Mouse (Mus musculus) ovary, postnatal 14 days (tissue): Measurements from ENCODE around the gene Ppp2r5e.
"Not testable (repeated sequence)": the region's sequence is repeated elsewhere in the genome, so short reads cannot be mapped to it uniquely, and the experiment has no call there.

Experiments
- DNase-seq: peaks from one replicate; pipeline ENCODE4 v3.0.0; 2022; ENCODE audit warnings: low spot score

Ppp2r5e gene

DNA sequence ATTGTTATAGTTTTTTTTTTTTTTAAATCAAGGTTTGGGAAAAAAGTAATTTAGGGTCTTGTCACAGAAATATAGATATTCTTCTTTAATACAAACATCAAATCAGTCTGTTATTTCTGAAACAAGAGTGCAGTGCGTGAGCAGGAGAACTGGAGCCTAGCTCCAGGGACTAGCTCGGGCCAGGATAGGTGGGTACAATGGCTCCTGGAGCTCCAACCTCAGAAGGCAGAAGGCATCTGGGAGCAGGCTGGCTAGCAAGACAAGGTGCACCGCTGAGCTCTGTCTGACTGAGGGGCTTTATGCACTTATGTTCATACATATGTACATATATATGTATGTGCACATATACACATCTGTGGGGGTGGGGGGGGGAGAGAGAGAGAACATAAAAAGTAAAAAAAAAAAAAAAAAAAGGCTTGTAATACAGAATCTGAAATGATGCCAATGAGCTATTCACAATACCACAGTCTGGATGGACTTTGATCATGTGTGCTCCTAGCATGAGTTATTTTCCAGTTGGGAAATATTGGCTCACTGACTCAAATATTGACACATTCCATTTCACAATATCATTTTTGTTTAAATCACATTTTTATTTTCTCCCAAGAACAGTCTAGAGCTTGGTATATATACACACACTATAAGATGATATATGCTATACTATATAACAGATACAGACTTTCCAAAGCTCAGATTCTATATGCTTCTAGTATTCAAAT is 109.3 kb downstream of the Ppp2r5e start:
- no peak for DNase-seq

DNA sequence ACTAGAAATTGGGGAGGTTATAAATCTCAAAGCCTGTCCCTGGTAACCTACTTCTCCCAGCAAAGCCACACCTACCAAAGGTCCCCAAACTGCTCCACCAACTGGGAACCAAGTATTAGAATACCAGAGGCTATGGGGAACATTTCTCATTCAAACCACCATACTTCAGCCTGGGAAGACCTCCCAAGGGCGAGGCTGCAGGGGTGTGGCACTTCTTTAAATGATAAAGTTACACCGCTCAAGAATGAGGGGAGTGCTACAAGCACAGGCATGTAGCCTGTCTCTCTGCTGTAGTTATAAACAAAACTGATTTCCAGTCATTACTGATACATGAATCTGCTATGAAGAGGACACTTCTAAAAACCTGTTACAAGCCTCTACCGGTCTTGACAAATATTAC is 113.3 kb downstream of the Ppp2r5e start:
- no peak for DNase-seq

DNA sequence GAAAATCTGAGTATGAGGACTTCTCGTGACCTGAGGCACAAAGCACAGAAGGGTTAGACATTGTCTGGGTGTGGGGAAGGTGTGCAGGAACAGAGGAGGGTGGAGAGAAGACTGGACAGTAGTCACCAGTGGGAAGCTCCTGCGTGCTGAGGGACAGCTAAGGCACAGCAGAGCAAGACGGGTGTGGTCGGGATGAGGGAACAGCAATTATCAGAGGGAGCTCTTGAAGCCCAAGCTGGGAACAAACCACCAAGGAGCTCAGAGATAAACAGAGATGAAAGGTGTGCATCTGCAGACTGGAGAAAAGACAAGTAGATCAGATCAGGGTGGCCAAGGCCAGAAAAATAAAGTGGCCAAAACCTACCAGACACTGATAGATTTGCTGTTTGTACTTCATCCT is 114.0 kb downstream of the Ppp2r5e start:
- no peak for DNase-seq

DNA sequence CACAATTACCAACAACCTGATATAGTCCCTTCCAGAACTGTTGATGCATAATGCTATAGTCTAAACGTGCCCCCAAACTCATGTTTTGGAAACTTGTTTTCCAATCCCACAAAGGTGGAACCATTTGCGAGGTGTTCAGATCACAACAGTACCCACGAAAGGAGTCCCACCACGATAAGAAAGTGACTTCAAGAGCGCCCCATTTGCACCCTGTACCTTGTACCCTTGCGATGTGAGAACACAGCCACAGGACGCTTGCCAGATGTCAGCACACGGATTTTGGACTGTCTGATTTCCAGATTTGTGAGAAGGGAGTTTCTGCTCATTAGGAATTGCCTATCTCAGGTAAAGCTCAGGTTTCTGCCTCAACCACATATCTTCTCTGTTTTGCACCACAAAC is 116.0 kb downstream of the Ppp2r5e start:
- no peak for DNase-seq

DNA sequence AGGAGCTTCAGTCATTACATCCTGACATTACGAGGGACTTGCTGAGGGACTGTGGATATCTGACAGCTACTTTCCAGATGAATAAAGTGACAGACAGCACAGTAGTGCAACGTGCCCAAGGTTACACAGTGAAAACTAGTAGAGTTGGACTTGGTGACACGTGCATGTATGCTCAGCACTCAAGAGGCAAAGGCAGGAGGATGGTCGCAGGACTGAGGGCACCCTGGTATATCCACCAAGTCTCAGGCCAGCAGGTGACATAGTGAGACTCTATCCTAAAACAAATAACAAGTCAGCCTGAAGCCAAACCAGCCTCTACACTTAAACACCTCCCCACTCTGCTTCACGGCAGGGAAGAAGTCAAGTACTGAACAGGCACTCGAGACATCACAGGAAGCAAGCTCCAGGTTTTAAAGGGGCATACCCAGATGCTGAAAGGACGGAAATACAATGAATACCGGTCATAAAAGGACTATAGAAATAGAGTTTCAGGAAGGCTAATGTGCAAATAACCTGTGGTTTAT is 116.6 kb downstream of the Ppp2r5e start:
- no peak for DNase-seq

DNA sequence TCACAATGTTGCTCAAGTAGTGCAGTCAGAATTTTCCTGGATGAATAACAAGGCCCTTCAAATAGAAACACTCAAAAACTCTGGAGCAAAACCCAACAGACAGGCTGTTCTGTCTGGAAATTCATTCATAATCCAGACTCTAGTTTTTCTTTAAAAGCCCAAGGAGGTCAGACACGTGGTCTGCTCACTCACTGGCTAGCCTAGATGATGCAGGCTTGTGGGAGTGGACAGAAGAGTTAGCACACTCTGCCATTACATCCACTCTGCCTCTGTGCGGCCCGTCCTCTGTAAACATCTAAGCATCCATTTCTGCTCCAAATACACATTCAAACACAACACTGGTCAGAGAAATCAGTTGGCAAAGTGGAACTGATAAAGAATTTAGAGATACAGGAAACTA is 117.4 kb downstream of the Ppp2r5e start:
- no peak for DNase-seq

DNA sequence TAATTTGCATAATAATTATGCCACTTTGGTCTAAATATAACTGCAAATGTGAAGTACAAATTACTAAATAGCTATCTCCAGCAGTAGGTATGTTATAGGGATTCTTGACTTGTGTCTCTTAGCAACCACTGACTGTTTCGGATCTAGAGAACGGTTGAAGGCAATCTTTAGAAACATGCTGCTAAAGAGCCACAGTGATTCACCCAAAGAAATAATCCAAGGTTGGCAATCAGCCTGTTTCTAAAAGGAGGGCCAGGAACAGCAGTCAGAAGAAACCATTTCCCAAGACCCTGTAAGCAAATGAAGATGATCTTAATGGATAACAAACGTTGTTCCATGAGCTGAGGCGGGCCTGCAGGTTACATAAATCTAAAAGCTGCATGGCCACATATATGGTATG is 117.9 kb downstream of the Ppp2r5e start:
- no peak for DNase-seq

DNA sequence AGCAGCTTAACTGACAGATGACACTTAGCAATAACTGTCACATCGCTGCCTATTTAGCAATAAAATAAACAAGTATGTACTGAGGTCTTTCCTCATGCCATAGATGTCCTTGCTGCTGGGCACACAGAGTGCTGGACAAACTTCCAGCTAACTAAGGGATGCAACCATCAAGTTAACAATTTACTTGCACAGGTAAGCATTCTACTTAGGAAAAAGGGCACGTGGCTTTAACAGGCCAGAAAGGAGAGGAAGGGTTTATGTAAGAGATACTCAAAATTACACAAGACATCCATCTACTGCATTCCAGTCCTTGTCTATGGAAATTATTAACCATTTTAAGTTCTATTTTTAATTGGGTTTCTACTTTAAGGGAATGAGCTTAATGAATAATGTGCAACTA is 123.0 kb downstream of the Ppp2r5e start:
- no peak for DNase-seq

DNA sequence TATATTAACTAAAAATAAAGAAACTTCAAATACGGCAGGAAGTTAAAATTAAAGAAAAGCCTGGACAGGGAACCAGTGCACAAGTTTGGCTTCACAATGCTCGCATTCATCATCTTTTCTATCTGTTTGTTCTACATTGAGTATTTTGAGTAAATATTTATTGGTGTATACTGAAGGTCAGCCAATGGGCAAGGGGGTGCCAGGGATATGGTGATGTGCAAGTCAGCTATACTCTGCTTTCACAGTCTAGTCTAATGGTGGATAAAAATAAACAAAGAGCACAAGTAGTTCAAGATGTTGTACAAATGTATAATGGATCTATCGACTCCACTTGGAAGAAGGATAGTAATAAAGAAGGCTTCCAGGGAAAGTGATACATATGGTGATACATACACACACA is 123.9 kb downstream of the Ppp2r5e start:
- DNase-seq, result no peak

DNA sequence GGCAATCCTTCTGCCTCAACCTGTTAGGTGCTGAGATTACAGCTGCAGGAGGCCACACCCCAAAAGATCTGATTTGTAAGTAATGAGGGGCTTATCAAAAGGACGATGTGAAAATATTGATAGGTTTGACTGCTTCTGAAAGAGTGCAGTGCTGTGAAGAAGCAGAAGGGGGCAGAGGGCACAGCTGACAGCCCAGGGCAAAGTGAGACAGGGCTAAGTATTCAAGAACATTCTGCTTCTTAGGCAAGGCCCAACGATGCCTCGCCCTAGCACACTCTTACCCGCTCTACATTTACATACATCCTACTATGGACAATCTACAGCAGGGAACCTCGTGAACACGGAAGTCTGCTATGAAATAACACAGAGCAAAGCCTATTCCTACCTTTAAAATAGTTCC is 128.2 kb downstream of the Ppp2r5e start:
- DNase-seq, result no peak

DNA sequence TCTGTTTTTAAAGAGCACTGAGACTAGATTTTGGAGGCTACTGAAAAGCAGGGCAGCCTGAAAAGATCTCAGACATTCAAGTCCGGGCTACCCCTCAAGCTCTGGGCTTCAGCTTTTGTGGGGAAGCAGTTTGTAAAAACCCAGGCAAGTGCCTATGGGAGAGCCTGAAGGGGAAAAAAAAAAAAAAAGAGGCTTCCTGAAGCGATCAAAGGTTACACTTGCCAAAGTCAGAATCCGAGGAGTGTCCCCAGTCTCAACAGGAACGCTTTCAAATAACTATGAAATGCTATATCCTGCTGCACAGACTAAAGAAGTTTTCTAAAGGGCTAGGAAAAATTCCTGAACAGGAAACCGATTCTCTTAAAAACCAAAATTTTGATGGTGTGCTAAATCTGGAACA is 128.9 kb downstream of the Ppp2r5e start:
- DNase-seq, result no peak

DNA sequence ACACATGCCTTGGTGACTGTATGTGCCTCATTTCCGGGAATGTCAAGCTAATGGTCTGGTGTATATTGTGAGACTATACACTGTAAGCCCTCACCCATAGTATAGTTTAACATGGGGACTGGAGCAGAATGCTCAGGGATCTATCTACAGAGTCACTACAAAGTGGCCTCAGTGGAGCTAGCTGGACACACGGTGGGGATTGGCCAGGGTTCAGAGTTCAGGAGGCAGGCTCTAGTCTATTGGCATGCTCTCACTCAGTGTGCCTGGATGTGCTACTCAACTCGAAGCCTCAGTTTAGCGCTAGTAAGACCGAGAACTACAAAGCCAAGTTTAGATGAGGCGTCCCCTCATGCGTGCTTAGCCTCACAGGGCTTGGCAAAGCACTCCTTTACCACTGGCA is 129.8 kb downstream of the Ppp2r5e start:
- no peak for DNase-seq

DNA sequence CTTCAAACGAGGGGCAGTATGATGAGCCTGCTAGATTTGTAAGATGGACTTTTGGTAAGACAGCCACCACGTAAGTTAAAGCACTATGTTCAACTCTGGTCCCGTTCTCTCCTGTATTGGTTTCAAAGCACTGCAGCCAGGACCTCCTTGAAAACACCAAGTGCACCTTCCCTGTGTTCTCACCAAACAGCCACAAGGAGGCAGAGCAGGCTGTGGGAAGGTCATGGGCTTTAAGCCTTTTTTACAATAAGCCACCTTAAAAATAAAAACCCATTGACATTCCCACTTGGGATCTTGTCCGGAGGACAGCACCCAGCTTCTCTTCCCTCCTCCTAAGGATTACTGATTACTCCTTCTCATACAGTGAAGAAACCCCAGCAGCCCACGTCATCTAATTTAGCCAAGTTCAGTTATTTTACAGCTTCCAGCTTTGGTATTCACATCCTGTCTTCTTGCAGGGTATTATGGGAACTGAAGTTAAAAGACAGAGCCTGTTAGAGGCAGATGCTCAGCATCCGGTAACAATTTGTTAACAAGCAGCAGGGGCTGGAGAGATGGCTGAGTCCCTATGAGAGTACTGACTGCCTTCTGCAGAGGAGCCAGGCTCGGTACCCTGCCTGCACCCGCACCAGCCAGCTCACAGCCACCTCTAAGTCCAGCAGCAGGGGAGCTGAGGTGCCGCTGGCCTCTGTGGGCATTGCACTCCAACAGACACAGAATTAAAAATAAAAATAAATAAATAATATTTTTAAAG is 131.9 kb downstream of the Ppp2r5e start:
- peak; percentile 18 for DNase-seq

DNA sequence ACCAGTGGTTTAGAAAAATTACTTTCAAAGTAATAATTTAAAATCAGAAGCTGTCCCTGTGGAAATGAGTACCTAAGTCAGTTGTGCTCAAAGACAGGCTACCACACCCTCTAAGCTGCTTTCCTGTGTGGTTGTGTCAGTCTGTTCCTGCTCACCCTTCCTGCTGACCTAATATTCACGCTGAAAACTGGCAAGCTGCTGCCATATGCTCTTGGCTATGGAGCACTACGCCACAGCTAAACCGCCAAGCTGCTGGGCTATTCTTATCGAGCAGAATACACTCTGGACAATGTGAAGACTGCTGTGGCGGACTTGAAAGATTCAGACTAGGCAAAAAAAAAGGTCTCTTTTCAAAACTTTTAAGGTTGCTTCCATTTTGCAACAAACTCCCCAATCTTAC is 135.5 kb downstream of the Ppp2r5e start:
- DNase-seq, result no peak

DNA sequence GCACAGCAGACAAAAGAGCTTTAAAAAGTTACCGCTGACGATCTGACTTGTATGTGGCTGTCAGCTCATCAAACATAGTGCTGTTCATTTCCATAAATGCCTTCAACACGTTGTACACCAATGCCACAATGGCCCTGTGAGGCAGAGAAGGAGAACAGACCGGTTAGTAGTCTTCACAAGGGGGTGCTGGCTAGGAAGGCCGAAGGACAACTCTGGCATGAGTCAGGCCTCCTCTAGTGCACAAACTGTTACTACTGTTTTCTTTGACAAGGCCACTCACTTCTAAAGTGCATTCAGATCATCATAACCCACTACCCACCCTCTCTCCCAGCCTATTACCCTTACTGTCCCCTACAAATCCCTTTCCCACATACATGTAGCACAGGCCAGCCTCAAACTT is 136.4 kb downstream of the Ppp2r5e start:
- no peak for DNase-seq

DNA sequence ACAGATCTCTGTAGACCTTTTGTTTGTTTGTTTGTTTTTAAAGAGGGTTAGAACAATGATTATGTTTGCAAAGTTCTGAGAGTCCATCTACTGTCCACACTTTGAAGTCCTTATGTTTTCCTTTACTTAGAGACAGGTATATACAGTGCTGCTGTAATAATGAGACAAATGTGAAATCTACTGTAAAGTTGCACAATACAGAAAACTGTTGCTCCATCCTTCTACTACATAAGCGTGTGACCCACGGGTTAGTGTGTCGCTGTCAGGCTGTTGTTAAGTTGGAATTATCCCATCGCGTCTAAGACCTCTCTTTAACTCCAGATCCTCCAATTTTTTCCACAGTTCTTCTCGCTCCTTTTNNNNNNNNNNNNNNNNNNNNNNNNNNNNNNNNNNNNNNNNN is 142.6 kb downstream of the Ppp2r5e start:
- DNase-seq, result no peak

DNA sequence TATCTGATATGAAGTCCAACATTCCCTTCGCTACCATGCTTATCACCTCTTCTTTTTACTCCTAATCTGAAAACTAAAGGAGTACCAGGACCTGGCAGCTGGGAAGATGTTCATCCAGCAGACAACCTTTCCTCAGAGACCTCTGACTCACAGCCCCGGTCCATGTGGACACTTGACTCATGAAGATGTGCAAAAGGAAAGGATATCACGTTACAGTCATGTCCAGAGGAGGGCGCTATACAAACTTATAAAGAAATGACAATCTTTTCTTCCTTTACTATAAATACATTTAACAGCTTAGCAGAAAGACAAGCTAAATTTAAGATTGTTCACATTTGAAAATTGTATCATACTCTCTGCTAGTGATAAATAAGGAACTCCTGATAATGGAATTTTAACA is 143.0 kb downstream of the Ppp2r5e start:
- DNase-seq, result no peak

DNA sequence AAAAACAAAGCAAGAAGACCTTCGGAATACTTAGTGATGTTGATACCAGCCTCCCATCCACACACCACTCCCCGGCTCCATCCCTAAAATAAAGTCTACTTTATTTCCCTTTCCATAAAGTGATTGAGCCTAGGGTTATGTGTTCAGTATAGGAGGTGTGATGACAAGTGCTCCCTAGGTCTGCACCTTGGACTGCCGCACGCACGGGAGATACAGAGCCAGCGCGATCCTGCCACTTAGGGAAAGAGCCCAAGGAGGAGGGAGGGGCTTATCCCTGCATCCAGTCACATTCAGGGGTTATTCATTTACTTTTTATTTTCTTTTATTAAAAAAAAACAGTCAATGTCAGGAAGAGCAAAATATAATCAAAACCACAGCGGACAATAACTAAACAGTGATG is 145.5 kb downstream of the Ppp2r5e start:
- no peak for DNase-seq

DNA sequence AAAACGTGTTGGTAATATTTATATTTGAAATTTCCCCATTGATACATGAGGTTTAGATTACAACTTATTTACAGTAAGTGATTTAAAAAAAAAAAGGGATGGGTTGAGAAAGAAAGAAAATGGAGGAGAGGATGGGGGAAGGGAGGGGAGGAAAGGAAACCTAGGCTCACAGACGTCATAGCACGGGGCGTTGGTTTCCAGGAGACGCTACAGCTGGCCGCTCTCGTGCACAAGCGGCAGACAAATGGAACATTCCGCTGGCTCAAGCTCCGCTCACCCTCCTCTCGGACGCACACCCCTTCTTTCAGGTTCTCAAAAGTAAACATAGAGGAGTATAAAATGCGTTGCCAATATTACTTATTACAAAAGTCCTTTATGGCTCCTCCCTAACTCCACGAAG is 146.0 kb downstream of the Ppp2r5e start:
- DNase-seq, result no peak

DNA sequence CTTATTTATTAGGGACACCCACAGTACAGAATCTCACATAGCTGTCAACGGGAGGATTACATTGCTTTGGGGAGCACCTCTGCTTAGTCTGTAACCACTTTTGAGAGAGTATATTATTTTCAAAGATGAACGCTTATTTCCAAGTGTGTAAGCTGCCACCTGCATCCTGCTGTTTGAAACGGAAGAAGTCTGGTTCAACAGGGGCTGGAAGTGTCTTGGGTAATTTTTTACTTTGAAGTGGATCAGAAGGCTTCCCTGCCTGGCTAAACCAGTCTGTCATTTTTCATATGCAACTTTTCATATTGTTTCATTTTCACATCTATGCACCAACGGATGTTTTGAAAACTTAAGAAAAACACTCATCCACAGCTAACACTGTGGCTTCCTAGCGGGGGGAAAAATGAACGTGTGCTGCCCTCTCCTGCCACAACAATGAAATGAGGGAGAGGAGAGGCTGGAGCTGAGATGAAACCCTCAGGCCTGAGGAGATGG is 146.5 kb downstream of the Ppp2r5e start:
- no peak for DNase-seq

DNA sequence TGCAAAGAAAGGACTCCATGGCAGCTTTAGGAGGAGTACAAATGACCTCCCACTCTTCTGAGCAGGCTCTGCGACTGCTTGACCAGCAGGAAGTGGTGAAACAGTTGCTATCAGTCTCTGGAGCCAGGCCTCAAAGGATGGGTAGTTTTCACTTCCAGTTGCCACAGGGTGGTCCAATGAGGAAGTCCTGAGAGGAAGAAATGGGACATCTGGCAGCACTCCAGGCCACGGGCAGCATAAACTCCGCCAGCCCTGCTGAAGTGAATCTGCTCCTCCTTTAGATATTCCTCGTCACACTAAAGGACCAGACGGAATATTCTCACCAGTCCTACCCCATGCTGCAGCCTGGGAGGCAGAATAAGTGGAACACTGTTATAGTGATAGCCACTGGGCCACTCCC is 147.1 kb downstream of the Ppp2r5e start:
- peak; percentile 11 for DNase-seq

DNA sequence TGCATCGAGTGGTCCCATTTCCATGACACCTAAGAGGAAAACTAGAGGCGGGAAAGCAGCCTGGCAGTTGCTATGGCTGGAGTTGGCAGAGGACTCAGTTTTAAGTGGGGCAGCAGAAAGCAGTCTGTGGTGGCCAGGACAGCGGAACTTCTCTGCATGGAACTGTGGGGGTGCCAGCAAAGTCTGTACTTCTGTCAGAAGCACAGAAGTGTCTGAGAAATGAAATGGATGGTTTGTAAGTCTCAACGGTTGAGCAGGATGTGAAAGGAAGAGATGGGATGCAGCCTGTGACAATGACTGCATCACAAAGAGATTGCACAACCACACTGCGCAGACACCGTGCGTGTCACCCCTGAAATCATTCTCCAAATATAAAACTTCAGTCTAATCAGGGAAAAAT is 149.8 kb downstream of the Ppp2r5e start:
- DNase-seq, result no peak

DNA sequence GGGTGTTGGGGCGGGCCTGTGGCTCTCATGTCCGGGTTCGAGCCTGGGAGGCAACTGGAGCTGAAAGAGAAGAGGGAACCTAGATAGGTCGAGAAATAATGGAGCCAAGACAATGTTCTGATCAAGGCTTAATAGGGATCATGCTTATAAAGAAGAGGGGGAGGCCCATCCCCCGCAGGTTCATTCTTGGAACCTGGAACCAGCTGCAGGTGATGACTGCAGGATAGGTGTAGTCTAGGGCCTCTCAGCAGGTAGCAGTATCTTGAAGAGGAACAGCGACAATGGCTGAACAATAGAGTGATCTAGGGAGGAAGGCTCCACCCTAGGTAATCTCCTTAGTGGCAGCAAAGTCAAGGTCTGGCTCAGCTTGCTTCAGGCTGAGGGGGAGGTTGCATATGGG is 163.6 kb downstream of the Ppp2r5e start:
- DNase-seq, result not testable (repeated sequence)
